In genomic region chr4:120188651-120189161, GRCm38 (mm10) we compare ENCODE assay signal across 9 mouse cellular contexts. TPM values are rescaled to one million over a fixed set of nuclear protein-coding genes. Genes with fewer than 3 reads are reported as not detected.
DNase-seq lines count a peak whose midpoint lies in the region; ATAC-seq lines count a peak whose summit lies in the region.
"Had no signal": no experiment of that assay in that cellular context is flagged by ENCODE, and none has a peak within 500 bp of the region (broad histone marks: within the 10 kb centered on the region; RNA-seq: fewer than 3 reads in every experiment).

No protein-coding gene starts in this region.

- no peaks in the 10 kb centered on the region for H3K4me1 ChIP-seq in midbrain, embryonic 11.5 days (ENCODE audit: control insufficient read depth, insufficient read depth, low read length)
- H3K4me1 ChIP-seq in midbrain, embryonic 10.5 days = peaks cover 15% of the 10 kb centered on the region
- peaks cover 7% of the 10 kb centered on the region; the same call in 1 of the 2 replicates for H3K4me1 ChIP-seq in neural tube, embryonic 14.5 days (ENCODE audit: control insufficient read depth, insufficient read depth, low read length)

- ATAC-seq in midbrain, embryonic 11.5 days (ENCODE audit: low FRiP score) = peak; percentile 52; the same call in 1 of the 2 replicates
- ATAC-seq in neural tube, embryonic 14.5 days (ENCODE audit: low read depth) = peak; percentile 92

- H3K4me3 ChIP-seq in midbrain, embryonic 11.5 days (ENCODE audit: low read depth, low read length) = no peak overlapping the region
- no peak overlapping the region for H3K4me3 ChIP-seq in midbrain, embryonic 10.5 days
- H3K4me3 ChIP-seq in neural tube, embryonic 14.5 days (ENCODE audit: low read depth, low read length) = no peak overlapping the region
- H3K4me3 ChIP-seq: heart, adult 2 months had no signal

- no peaks in the 10 kb centered on the region for H3K36me3 ChIP-seq in midbrain, embryonic 11.5 days (ENCODE audit: control insufficient read depth, insufficient read depth, low read length)
- H3K36me3 ChIP-seq in midbrain, embryonic 10.5 days = no peaks in the 10 kb centered on the region
- H3K36me3 ChIP-seq in neural tube, embryonic 14.5 days (ENCODE audit: control insufficient read depth, insufficient read depth, low read length) = no peaks in the 10 kb centered on the region

- intact Hi-C loops in left cerebral cortex, postnatal 14 days (cut with DNase I) = no loop called here

- 89% methylated on average over 10 of the region's 10 CpGs for WGBS in midbrain, embryonic 11.5 days
- 87% methylated on average over 10 of the region's 10 CpGs for WGBS in midbrain, embryonic 10.5 days
- WGBS in neural tube, embryonic 14.5 days = 27% methylated on average over 10 of the region's 10 CpGs

- H3K27ac ChIP-seq in midbrain, embryonic 11.5 days (ENCODE audit: low read depth, low read length) = no peak overlapping the region
- no peak overlapping the region for H3K27ac ChIP-seq in midbrain, embryonic 10.5 days (replicated peaks)
- no peak overlapping the region for H3K27ac ChIP-seq in neural tube, embryonic 14.5 days (ENCODE audit: low read depth, low read length)
- H3K27ac ChIP-seq: heart, adult 2 months had no signal

- H3K9me3 ChIP-seq in midbrain, embryonic 11.5 days (ENCODE audit: control insufficient read depth, low read length) = no peaks in the 10 kb centered on the region
- no peaks in the 10 kb centered on the region for H3K9me3 ChIP-seq in midbrain, embryonic 10.5 days (replicated peaks)
- H3K9me3 ChIP-seq in neural tube, embryonic 14.5 days (ENCODE audit: control insufficient read depth, low read length) = no peaks in the 10 kb centered on the region

- no peak for DNase-seq in midbrain, embryonic 11.5 days (ENCODE audit: low spot score, missing footprints)
- DNase-seq in midbrain, embryonic 10.5 days (ENCODE audit: low spot score) = no peak
- peak; percentile 89 for DNase-seq in cerebellum, adult 8-10 months
- DNase-seq in gastrocnemius, postnatal 10 days = peak; percentile 49
- peak; percentile 60 to 79 for DNase-seq in left cerebral cortex, postnatal 14 days (ENCODE audit: low spot score in 2 of 2)
- no peak for DNase-seq in spleen, postnatal 36 days (ENCODE audit: low spot score in 2 of 2)
- no peak for DNase-seq in testis, postnatal 10 days (ENCODE audit: low spot score)

- H3K4me2 ChIP-seq in midbrain, embryonic 11.5 days = no peak overlapping the region
- no peak overlapping the region for H3K4me2 ChIP-seq in neural tube, embryonic 14.5 days (ENCODE audit: low read depth, low read length)

- H3K9ac ChIP-seq in midbrain, embryonic 11.5 days (ENCODE audit: low read length) = no peak overlapping the region
- no peak overlapping the region for H3K9ac ChIP-seq in neural tube, embryonic 14.5 days (replicated peaks; ENCODE audit: low read depth, low read length)

- no peaks in the 10 kb centered on the region for H3K27me3 ChIP-seq in midbrain, embryonic 11.5 days (ENCODE audit: control insufficient read depth, insufficient read depth, low read length)
- no peaks in the 10 kb centered on the region for H3K27me3 ChIP-seq in midbrain, embryonic 10.5 days (ENCODE audit: low read depth, poor library complexity, severe bottlenecking)
- no peaks in the 10 kb centered on the region for H3K27me3 ChIP-seq in neural tube, embryonic 14.5 days (ENCODE audit: control insufficient read depth, insufficient read depth, low read length)

RNA-seq across cellular contexts. Expression of gene Edn2, which starts 27.7 kb away (rescaled TPM):
- not detected in 2 replicates for polyA plus RNA-seq in midbrain, embryonic 11.5 days (2014; fragmentation: Nextera tagmentation; extraction: Ambion mirVana)
- polyA plus RNA-seq in midbrain, embryonic 10.5 days (2016; fragmentation: Nextera tagmentation; extraction: Ambion mirVana) = not detected in 2 replicates
- total RNA-seq in gastrocnemius, postnatal 10 days (2021) = not detected
- total RNA-seq in left cerebral cortex, postnatal 14 days (2021) = not detected
- polyA plus RNA-seq in neural tube, embryonic 14.5 days (2014; fragmentation: Nextera tagmentation; extraction: Ambion mirVana) = 0.32 TPM in 1 of 2 replicates, not detected in the other
- total RNA-seq: heart, adult 2 months had no signal

Comparison
In these comparisons a context has a peak if more than half of its experiments do, and no peak if none do; other contexts are left out.
1. DNase-seq: peak in cerebellum, adult 8-10 months (single experiment), gastrocnemius, postnatal 10 days (single experiment) and left cerebral cortex, postnatal 14 days (2 of 2); none in midbrain, embryonic 11.5 days (single experiment), midbrain, embryonic 10.5 days (single experiment), spleen, postnatal 36 days (0 of 2) and testis, postnatal 10 days (single experiment).